Mouse (Mus musculus): ENCODE results near the gene Fblim1. TPM values are rescaled to one million over a fixed set of nuclear protein-coding genes. Genes with fewer than 3 reads are reported as not detected.

Gene Fblim1
- polyA plus RNA-seq, 1 experiment, result 29.5 TPM

DNA sequence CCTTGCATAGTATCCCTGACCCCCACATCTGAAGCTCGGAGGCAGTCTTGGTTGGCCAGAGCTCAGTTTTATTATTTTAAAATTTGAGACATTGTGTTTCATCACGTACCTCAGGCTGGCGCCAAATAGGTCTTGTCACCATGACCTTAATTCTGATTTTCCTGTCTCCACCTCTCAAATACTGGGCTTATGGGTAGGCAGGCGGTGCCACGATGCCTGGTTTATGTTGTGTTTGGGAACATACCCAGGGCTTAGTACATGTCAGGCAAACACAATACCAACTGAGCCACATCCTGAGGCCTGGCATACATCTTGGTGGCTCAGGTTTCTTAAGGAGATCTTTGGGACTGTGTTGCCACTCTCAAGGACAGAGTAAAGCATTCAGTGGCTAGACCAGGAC, 16.7 kb upstream of the Fblim1 start:
- no peaks in the 10 kb centered on the region for H3K27me3 ChIP-seq (ENCODE audit: control insufficient read depth, insufficient read depth, insufficient read length)
- H3K36me3 ChIP-seq (ENCODE audit: control insufficient read depth, insufficient read depth), result no peaks in the 10 kb centered on the region
- no peak overlapping the region for H3K4me2 ChIP-seq (ENCODE audit: low read depth)
- no peaks in the 10 kb centered on the region for H3K79me2 ChIP-seq (ENCODE audit: control insufficient read depth, insufficient read depth)
- H3K4me3 ChIP-seq, result no peak overlapping the region
- no peak overlapping the region for H3ac ChIP-seq (ENCODE audit: control insufficient read depth, insufficient read length)
- no peak for TF ChIP-seq TCF3 (IDR thresholded peaks at IDR 0.05; ENCODE audit: insufficient read length, low read depth)
- TF ChIP-seq SRF (IDR thresholded peaks at IDR 0.05; ENCODE audit: control insufficient read depth, insufficient read length, low read depth), result no peak
- TF ChIP-seq MAX (IDR thresholded peaks at IDR 0.05; ENCODE audit: low read depth), result no peak
- TF ChIP-seq POLR2AphosphoS2 (IDR thresholded peaks at IDR 0.05; ENCODE audit: insufficient read length, low read depth), result no peak
- TF ChIP-seq REST (IDR thresholded peaks at IDR 0.05; ENCODE audit: insufficient read depth, insufficient read length), result no peak

DNA sequence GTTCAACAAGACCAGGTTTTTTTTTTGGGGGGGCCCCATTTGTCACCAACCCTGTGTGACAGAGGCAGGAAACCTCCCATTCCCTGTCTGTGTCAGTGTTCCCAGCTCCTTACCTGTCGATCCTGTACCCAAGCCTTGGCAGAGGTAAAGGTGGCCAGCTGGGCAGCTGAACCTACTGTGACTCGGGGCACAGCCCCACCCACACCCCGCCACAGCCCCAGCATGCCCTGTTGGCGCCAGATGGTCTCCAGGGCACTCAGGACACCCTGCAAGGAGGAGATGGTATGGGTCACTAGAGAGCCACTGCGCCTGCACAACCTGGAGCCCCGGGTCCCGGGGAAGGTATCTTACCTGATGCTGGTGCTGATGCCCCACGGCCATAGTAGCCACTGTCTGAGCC, 16.2 kb upstream of the Fblim1 start:
- no peak overlapping the region for H3K4me3 ChIP-seq
- H3K27me3 ChIP-seq (ENCODE audit: control insufficient read depth, insufficient read depth, insufficient read length), result no peaks in the 10 kb centered on the region
- H3K4me2 ChIP-seq (ENCODE audit: low read depth), result no peak overlapping the region
- H3ac ChIP-seq (ENCODE audit: control insufficient read depth, insufficient read length), result no peak overlapping the region
- no peak for TF ChIP-seq TCF3 (IDR thresholded peaks at IDR 0.05; ENCODE audit: insufficient read length, low read depth)
- TF ChIP-seq CEBPB (IDR thresholded peaks at IDR 0.05; ENCODE audit: insufficient read depth, poor library complexity, severe bottlenecking), result no peak
- TF ChIP-seq POLR2A (IDR thresholded peaks at IDR 0.05; ENCODE audit: insufficient read length, low read depth), result no peak
- no peak for TF ChIP-seq USF1 (IDR thresholded peaks at IDR 0.05; ENCODE audit: low read depth)
- no peak for TF ChIP-seq REST (IDR thresholded peaks at IDR 0.05; ENCODE audit: insufficient read depth, insufficient read length)
- TF ChIP-seq MAX (IDR thresholded peaks at IDR 0.05; ENCODE audit: low read depth), result no peak
- no peak for TF ChIP-seq MYOD1 (IDR thresholded peaks at IDR 0.05; ENCODE audit: control insufficient read depth in 1 of 3, insufficient read length in 2 of 3, low read depth in 2 of 3)
- no peak for TF ChIP-seq POLR2AphosphoS2 (IDR thresholded peaks at IDR 0.05; ENCODE audit: insufficient read length, low read depth)
- TF ChIP-seq E2F4 (IDR thresholded peaks at IDR 0.05; ENCODE audit: insufficient read depth), result no peak
- no peak for TF ChIP-seq SRF (IDR thresholded peaks at IDR 0.05; ENCODE audit: control insufficient read depth, insufficient read length, low read depth)
- no peak for TF ChIP-seq MYOG (IDR thresholded peaks at IDR 0.05; ENCODE audit: control insufficient read depth in 1 of 3, insufficient read depth in 1 of 3, insufficient read length in 2 of 3, low read depth in 2 of 3)
- TF ChIP-seq TCF12 (IDR thresholded peaks at IDR 0.05; ENCODE audit: insufficient read depth, poor library complexity, severe bottlenecking), result no peak
- H3K79me2 ChIP-seq (ENCODE audit: control insufficient read depth, insufficient read depth), result no peaks in the 10 kb centered on the region
- H3K36me3 ChIP-seq (ENCODE audit: control insufficient read depth, insufficient read depth), result no peaks in the 10 kb centered on the region

DNA sequence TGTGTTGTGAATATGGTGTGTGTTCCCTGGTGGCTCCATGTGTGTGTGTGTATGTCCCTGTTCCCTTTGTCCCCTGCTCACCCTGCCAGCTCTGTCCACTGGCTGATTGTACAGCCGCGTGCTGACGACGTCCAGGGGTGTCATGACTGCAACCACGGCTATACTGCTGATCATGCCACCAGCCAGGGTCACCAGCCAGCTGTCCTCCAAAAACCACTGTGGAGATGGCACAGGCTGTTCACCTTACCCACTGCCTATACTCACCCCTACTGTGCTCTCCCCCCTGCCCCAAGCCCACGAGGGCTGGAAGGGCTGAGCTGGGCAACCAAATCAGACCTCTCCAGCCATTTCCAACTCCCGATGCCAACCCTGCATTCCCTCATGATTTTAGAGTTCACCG, 15.4 kb upstream of the Fblim1 start:
- Histone ChIP-seq H3K27me3 (ENCODE audit: control insufficient read depth, insufficient read depth, insufficient read length) (no peaks in the 10 kb centered on the region), H3K4me2 (ENCODE audit: low read depth) (no peak overlapping the region), H3K36me3 (ENCODE audit: control insufficient read depth, insufficient read depth) (no peaks in the 10 kb centered on the region), H3ac (ENCODE audit: control insufficient read depth, insufficient read length) (no peak overlapping the region), H3K79me2 (ENCODE audit: control insufficient read depth, insufficient read depth) (no peaks in the 10 kb centered on the region), H3K4me3 (no peak overlapping the region)
- peak in 1 of 3 experiments; percentile 55 for TF ChIP-seq MYOG (IDR thresholded peaks at IDR 0.05; ENCODE audit: control insufficient read depth in 1 of 3, insufficient read depth in 1 of 3, insufficient read length in 2 of 3, low read depth in 2 of 3)
- TF ChIP-seq MAX (IDR thresholded peaks at IDR 0.05; ENCODE audit: low read depth), result no peak

DNA sequence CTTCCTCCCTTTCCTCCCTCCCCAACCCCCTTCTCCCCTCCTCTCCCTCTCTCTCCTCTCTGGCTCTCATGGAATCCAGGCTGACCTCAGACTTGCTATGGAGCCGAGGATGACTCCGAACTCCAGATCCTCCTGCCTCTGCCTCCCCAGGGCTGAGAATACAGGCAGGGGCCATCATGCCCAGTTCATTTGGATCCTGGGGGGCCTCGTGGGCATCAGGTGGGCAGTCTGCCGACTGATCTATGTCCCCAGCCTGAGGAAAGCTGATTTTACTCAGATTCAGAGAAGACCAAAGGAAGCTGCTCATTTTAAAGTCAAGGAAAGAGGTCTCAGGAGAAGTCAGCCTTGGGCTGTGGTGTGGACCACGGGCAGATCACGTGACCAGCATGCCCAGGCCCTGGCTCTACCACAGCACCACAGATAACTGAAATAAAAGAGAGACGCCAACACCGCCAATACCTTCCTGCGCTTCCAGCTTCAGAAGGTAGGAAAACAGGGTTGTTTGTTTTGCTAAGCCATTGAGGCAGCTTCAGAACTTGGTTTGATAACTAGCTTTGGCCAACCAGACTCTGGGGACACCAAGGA, 13.5 kb upstream of the Fblim1 start:
- H3K79me2 ChIP-seq (ENCODE audit: control insufficient read depth, insufficient read depth), result no peaks in the 10 kb centered on the region
- no peak overlapping the region for H3ac ChIP-seq (ENCODE audit: control insufficient read depth, insufficient read length)
- TF ChIP-seq MYOG (IDR thresholded peaks at IDR 0.05; ENCODE audit: control insufficient read depth in 1 of 3, insufficient read depth in 1 of 3, insufficient read length in 2 of 3, low read depth in 2 of 3) (no peak), POLR2A (IDR thresholded peaks at IDR 0.05; ENCODE audit: insufficient read length, low read depth) (no peak), TCF12 (IDR thresholded peaks at IDR 0.05; ENCODE audit: insufficient read depth, poor library complexity, severe bottlenecking) (no peak), CEBPB (IDR thresholded peaks at IDR 0.05; ENCODE audit: insufficient read depth, poor library complexity, severe bottlenecking) (no peak), POLR2AphosphoS2 (IDR thresholded peaks at IDR 0.05; ENCODE audit: insufficient read length, low read depth) (no peak), MYOD1 (IDR thresholded peaks at IDR 0.05; ENCODE audit: control insufficient read depth in 1 of 3, insufficient read length in 2 of 3, low read depth in 2 of 3) (no peak), USF1 (IDR thresholded peaks at IDR 0.05; ENCODE audit: low read depth) (no peak), E2F4 (IDR thresholded peaks at IDR 0.05; ENCODE audit: insufficient read depth) (no peak), REST (IDR thresholded peaks at IDR 0.05; ENCODE audit: insufficient read depth, insufficient read length) (no peak), TCF3 (IDR thresholded peaks at IDR 0.05; ENCODE audit: insufficient read length, low read depth) (no peak), SRF (IDR thresholded peaks at IDR 0.05; ENCODE audit: control insufficient read depth, insufficient read length, low read depth) (no peak), MAX (IDR thresholded peaks at IDR 0.05; ENCODE audit: low read depth) (no peak)
- no peak overlapping the region for H3K4me2 ChIP-seq (ENCODE audit: low read depth)
- H3K27me3 ChIP-seq (ENCODE audit: control insufficient read depth, insufficient read depth, insufficient read length), result no peaks in the 10 kb centered on the region
- no peaks in the 10 kb centered on the region for H3K36me3 ChIP-seq (ENCODE audit: control insufficient read depth, insufficient read depth)
- no peak overlapping the region for H3K4me3 ChIP-seq

DNA sequence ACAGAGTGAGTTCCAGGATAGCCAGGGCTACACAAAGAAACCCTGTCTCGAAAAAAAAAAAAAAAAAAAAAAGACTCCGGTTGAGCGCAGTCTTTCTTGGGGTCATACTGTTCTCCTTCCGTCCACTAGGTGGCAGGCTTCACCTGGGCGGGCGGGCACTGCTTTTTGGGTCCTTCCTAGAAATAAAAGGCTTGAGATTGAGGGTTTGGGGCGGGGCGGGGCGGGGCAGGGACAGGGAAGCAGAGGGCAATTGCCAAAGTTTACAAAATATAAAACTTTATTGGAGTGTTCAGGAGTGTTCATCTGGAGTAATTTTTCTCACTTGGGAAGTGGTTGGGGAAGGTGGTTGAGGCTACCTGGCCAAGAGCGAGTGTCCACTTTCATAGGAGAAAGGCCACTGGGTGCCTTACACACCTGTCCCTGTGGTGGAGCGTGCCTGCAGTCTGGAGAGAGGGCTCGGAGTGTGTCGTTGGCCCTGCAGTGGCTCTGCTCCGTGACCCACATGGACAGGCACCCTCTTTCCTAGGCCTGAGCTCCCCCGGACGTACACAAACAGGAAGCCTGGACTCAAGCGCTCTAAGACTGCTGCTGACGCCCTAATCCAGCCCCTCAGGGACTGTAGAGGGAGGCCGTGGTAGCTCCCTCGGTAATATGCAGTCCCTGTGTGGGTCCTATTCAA, 12.8 kb upstream of the Fblim1 start, which contains the start of gene Tmem82:
Gene Tmem82, minus strand, starts transcription at position 69 of the 679 bp plus-strand sequence.
- H3K4me2 ChIP-seq (ENCODE audit: low read depth), result no peak within 1 kb of the TSS
- H3K4me3 ChIP-seq, result no peak within 1 kb of the TSS
- TF ChIP-seq MAX (IDR thresholded peaks at IDR 0.05; ENCODE audit: low read depth), result no peak
- TF ChIP-seq REST (IDR thresholded peaks at IDR 0.05; ENCODE audit: insufficient read depth, insufficient read length), result no peak
- no peak for TF ChIP-seq TCF12 (IDR thresholded peaks at IDR 0.05; ENCODE audit: insufficient read depth, poor library complexity, severe bottlenecking)
- no peak for TF ChIP-seq MYOG (IDR thresholded peaks at IDR 0.05; ENCODE audit: control insufficient read depth in 1 of 3, insufficient read depth in 1 of 3, insufficient read length in 2 of 3, low read depth in 2 of 3)
- TF ChIP-seq E2F4 (IDR thresholded peaks at IDR 0.05; ENCODE audit: insufficient read depth), result no peak
- no peak for TF ChIP-seq SRF (IDR thresholded peaks at IDR 0.05; ENCODE audit: control insufficient read depth, insufficient read length, low read depth)
- TF ChIP-seq USF1 (IDR thresholded peaks at IDR 0.05; ENCODE audit: low read depth), result no peak
- TF ChIP-seq MYOD1 (IDR thresholded peaks at IDR 0.05; ENCODE audit: control insufficient read depth in 1 of 3, insufficient read length in 2 of 3, low read depth in 2 of 3), result no peak
- TF ChIP-seq TCF3 (IDR thresholded peaks at IDR 0.05; ENCODE audit: insufficient read length, low read depth), result no peak
- no peak for TF ChIP-seq CEBPB (IDR thresholded peaks at IDR 0.05; ENCODE audit: insufficient read depth, poor library complexity, severe bottlenecking)
- no peak for TF ChIP-seq POLR2A (IDR thresholded peaks at IDR 0.05; ENCODE audit: insufficient read length, low read depth)
- TF ChIP-seq POLR2AphosphoS2 (IDR thresholded peaks at IDR 0.05; ENCODE audit: insufficient read length, low read depth), result no peak
- H3K36me3 ChIP-seq (ENCODE audit: control insufficient read depth, insufficient read depth), result no peaks in the 10 kb centered on the region
- no peak within 1 kb of the TSS for H3ac ChIP-seq (ENCODE audit: control insufficient read depth, insufficient read length)
- H3K79me2 ChIP-seq (ENCODE audit: control insufficient read depth, insufficient read depth), result no peaks in the 10 kb centered on the region
- no peaks in the 10 kb centered on the region for H3K27me3 ChIP-seq (ENCODE audit: control insufficient read depth, insufficient read depth, insufficient read length)
